Mouse (Mus musculus): ENCODE data around the gene Ppp4r1. TPM values are rescaled to one million over a fixed set of nuclear protein-coding genes. Genes with fewer than 3 reads are reported as not detected.

The Ppp4r1 gene
- total RNA-seq, 2 experiments from 2014 or later: 57.3 to 57.8 TPM

- ATAC-seq (ENCODE audit: poor library complexity, severe bottlenecking): no peak
These were observed 18.1 kb downstream of the Ppp4r1 start for GRCm38 (mm10) chr17:65800451-65800850.

GRCm38 (mm10) chr17:65802026-65802425 is 19.7 kb downstream of the Ppp4r1 start:
- no peak for ATAC-seq (ENCODE audit: poor library complexity, severe bottlenecking)

GRCm38 (mm10) chr17:65805966-65806365 is 23.6 kb downstream of the Ppp4r1 start:
- no peak for ATAC-seq (ENCODE audit: poor library complexity, severe bottlenecking)

- ATAC-seq (ENCODE audit: poor library complexity, severe bottlenecking): no peak
These were observed 24.0 kb downstream of the Ppp4r1 start for GRCm38 (mm10) chr17:65806416-65806815.

GRCm38 (mm10) chr17:65811032-65811431 is 28.7 kb downstream of the Ppp4r1 start:
- ATAC-seq (ENCODE audit: poor library complexity, severe bottlenecking): no peak

- no peak for ATAC-seq (ENCODE audit: poor library complexity, severe bottlenecking)
These were observed 31.4 kb downstream of the Ppp4r1 start for GRCm38 (mm10) chr17:65813763-65814162.

- no peak for ATAC-seq (ENCODE audit: poor library complexity, severe bottlenecking)
These were observed 37.8 kb downstream of the Ppp4r1 start for GRCm38 (mm10) chr17:65820197-65820596.

- no peak for ATAC-seq (ENCODE audit: poor library complexity, severe bottlenecking)
These were observed 40.0 kb downstream of the Ppp4r1 start for GRCm38 (mm10) chr17:65822423-65822822.

GRCm38 (mm10) chr17:65824246-65824645 is 41.9 kb downstream of the Ppp4r1 start:
- ATAC-seq (ENCODE audit: poor library complexity, severe bottlenecking): no peak

GRCm38 (mm10) chr17:65826257-65826656 is 43.9 kb downstream of the Ppp4r1 start:
- peak; percentile 63; the same call in 1 of the 2 replicates for ATAC-seq (ENCODE audit: poor library complexity, severe bottlenecking)

- ATAC-seq (ENCODE audit: poor library complexity, severe bottlenecking): no peak
These were observed 44.9 kb downstream of the Ppp4r1 start for GRCm38 (mm10) chr17:65827119-65827840.

- no peak for ATAC-seq (ENCODE audit: poor library complexity, severe bottlenecking)
These were observed 45.5 kb downstream of the Ppp4r1 start for GRCm38 (mm10) chr17:65827904-65828303.

- no peak for ATAC-seq (ENCODE audit: poor library complexity, severe bottlenecking)
These were observed 46.6 kb downstream of the Ppp4r1 start for GRCm38 (mm10) chr17:65828951-65829350.

GRCm38 (mm10) chr17:65830216-65830863 is 48.0 kb downstream of the Ppp4r1 start:
- no peak for ATAC-seq (ENCODE audit: poor library complexity, severe bottlenecking)

- ATAC-seq (ENCODE audit: poor library complexity, severe bottlenecking): no peak
These were observed 51.5 kb downstream of the Ppp4r1 start for GRCm38 (mm10) chr17:65833891-65834290.

GRCm38 (mm10) chr17:65836746-65837145 is 54.4 kb downstream of the Ppp4r1 start:
- ATAC-seq (ENCODE audit: poor library complexity, severe bottlenecking): no peak

- ATAC-seq (ENCODE audit: poor library complexity, severe bottlenecking): no peak
These were observed 57.3 kb downstream of the Ppp4r1 start for GRCm38 (mm10) chr17:65839541-65840256.

- no peak for ATAC-seq (ENCODE audit: poor library complexity, severe bottlenecking)
These were observed 60.5 kb downstream of the Ppp4r1 start for GRCm38 (mm10) chr17:65842669-65843381.

GRCm38 (mm10) chr17:65845423-65845822 is 63.0 kb downstream of the Ppp4r1 start:
- ATAC-seq (ENCODE audit: poor library complexity, severe bottlenecking): no peak

- no peak for ATAC-seq (ENCODE audit: poor library complexity, severe bottlenecking)
These were observed 65.5 kb downstream of the Ppp4r1 start for GRCm38 (mm10) chr17:65847694-65848449.
